Mouse (Mus musculus): ENCODE measurements around the gene Heatr6.

GRCm38 (mm10) chr11:83712671-83713070 is 40.8 kb upstream of the Heatr6 start:
- TF ChIP-seq CTCF (IDR thresholded peaks at IDR 0.05; ENCODE audit: borderline replicate concordance, insufficient read depth, low read length) (no peak), POLR2A (IDR thresholded peaks at IDR 0.05; ENCODE audit: low read depth, low read length) (no peak)
